Mouse (Mus musculus) MEL (cell line): ENCODE data around the gene Ttc12. TPM values are rescaled to one million over a fixed set of nuclear protein-coding genes. Genes with fewer than 3 reads are reported as not detected.

Experiments
- DNase-seq: peaks from one replicate; pipeline ENCODE4 v3.0.0; 2011; ENCODE audit warnings: low read depth, low spot score
- H3K27ac ChIP-seq: 2 replicates; pipeline ENCODE4 v1.5.1; 2012; ENCODE audit warnings: low read depth, mild to moderate bottlenecking, control low read depth, low read length, moderate library complexity; ENCODE audit not compliant: control insufficient read depth
- H3K27me3 ChIP-seq, 2 experiments: fragments of 150-350 bp in 1 of 2; sonication (generic) in 1 of 2; 2 replicates each; pipeline ENCODE4 v1.6.1; 2012; ENCODE audit warnings: low read length in 2 of 2, mild to moderate bottlenecking in 2 of 2, improper control_type of control experiment in 1 of 2, moderate library complexity in 1 of 2; ENCODE audit not compliant: insufficient read depth in 2 of 2, control insufficient read depth in 1 of 2
- H3K36me3 ChIP-seq, 2 experiments: 2 replicates each; pipeline ENCODE4 v1.6.1; 2012 to 2014; ENCODE audit warnings: low read length in 2 of 2, improper control_type of control experiment in 1 of 2, inconsistent platforms in 1 of 2, mild to moderate bottlenecking in 1 of 2; ENCODE audit not compliant: insufficient read depth in 2 of 2, control insufficient read depth in 1 of 2
- H3K4me1 ChIP-seq, 2 experiments: fragments of 150-350 bp in 1 of 2; sonication (generic) in 1 of 2; 2 replicates each; pipeline ENCODE4 v1.6.1; 2012; ENCODE audit warnings: low read length in 2 of 2, improper control_type of control experiment in 1 of 2, mild to moderate bottlenecking in 1 of 2; ENCODE audit not compliant: insufficient read depth in 2 of 2, control insufficient read depth in 1 of 2
- H3K4me3 ChIP-seq, 2 experiments: fragments of 150-350 bp in 1 of 2; sonication (generic) in 1 of 2; 2 replicates each; pipeline ENCODE4 v1.5.1; 2012; ENCODE audit warnings: low read depth in 2 of 2, low read length in 2 of 2, mild to moderate bottlenecking in 2 of 2, moderate library complexity in 2 of 2, control low read depth in 1 of 2, improper control_type of control experiment in 1 of 2; ENCODE audit not compliant: control insufficient read depth in 1 of 2, insufficient read depth in 1 of 2
- H3K79me2 ChIP-seq: 2 replicates; pipeline ENCODE4 v1.6.1; 2012; ENCODE audit warnings: mild to moderate bottlenecking, low read length, moderate library complexity; ENCODE audit not compliant: control insufficient read depth, poor library complexity, insufficient read depth
- H3K9ac ChIP-seq: 2 replicates; pipeline ENCODE4 v1.6.1; 2012; ENCODE audit warnings: low read depth, mild to moderate bottlenecking, control low read depth, low read length, moderate library complexity; ENCODE audit not compliant: control insufficient read depth, poor library complexity, severe bottlenecking
- H3K9me3 ChIP-seq: fragments of 150-350 bp; sonication (generic); replicated peaks from 2 replicates; pipeline ENCODE4 v1.6.1; 2012; ENCODE audit warnings: mild to moderate bottlenecking, low read length, improper control_type of control experiment, moderate library complexity; ENCODE audit not compliant: insufficient read depth
- BHLHE40 ChIP-seq: IDR thresholded peaks from 2 replicates; pipeline ENCODE4 v1.6.1; 2012; ENCODE audit warnings: low read depth, mild to moderate bottlenecking, inconsistent platforms, low read length, improper control_type of control experiment, borderline replicate concordance
- CHD2 ChIP-seq: IDR thresholded peaks from 2 replicates; pipeline ENCODE4 v1.6.1; 2011; ENCODE audit warnings: low read length, improper control_type of control experiment
- CTCF ChIP-seq, 3 experiments: IDR thresholded peaks in 2 of 3; conservative IDR thresholded peaks in 1 of 3; 2 replicates each; pipeline ENCODE4 v1.5.1; 2011 to 2012; ENCODE audit warnings: low read length in 3 of 3, low read depth in 2 of 3, mild to moderate bottlenecking in 2 of 3, improper control_type of control experiment in 1 of 3, inconsistent platforms in 1 of 3, mixed read lengths in 1 of 3, moderate library complexity in 1 of 3; ENCODE audit not compliant: control insufficient read depth in 1 of 3, insufficient read depth in 1 of 3, poor library complexity in 1 of 3, severe bottlenecking in 1 of 3
- EP300 ChIP-seq, 2 experiments: IDR thresholded peaks; 2 replicates each; pipeline ENCODE4 v1.6.1; 2011; ENCODE audit warnings: improper control_type of control experiment in 2 of 2, low read length in 2 of 2, low read depth in 1 of 2, mild to moderate bottlenecking in 1 of 2
- ETS1 ChIP-seq: IDR thresholded peaks from 2 replicates; pipeline ENCODE4 v1.6.1; 2012; ENCODE audit warnings: low read depth, mild to moderate bottlenecking, inconsistent platforms, low read length, improper control_type of control experiment, moderate library complexity
- GATA1 ChIP-seq: IDR thresholded peaks from 2 replicates; pipeline ENCODE4 v1.6.1; 2011; ENCODE audit warnings: low read depth, low read length, improper control_type of control experiment
- MAX ChIP-seq: IDR thresholded peaks from 2 replicates; pipeline ENCODE4 v1.6.1; 2011; ENCODE audit warnings: low read length, improper control_type of control experiment
- MAZ ChIP-seq: IDR thresholded peaks from 2 replicates; pipeline ENCODE4 v1.6.1; 2012; ENCODE audit warnings: low read depth, mild to moderate bottlenecking, inconsistent platforms, low read length, improper control_type of control experiment
- NRF1 ChIP-seq: IDR thresholded peaks from 2 replicates; pipeline ENCODE4 v1.6.1; 2014; ENCODE audit warnings: low read depth, mild to moderate bottlenecking, inconsistent platforms, low read length, improper control_type of control experiment, moderate library complexity; ENCODE audit not compliant: poor library complexity, insufficient read depth, severe bottlenecking
- POLR2AphosphoS2 ChIP-seq: IDR thresholded peaks from 2 replicates; pipeline ENCODE4 v1.6.1; 2011; ENCODE audit warnings: low read length, improper control_type of control experiment
- POLR2AphosphoS5 ChIP-seq: IDR thresholded peaks from 2 replicates; pipeline ENCODE4 v1.6.1; 2012; ENCODE audit warnings: low read depth, borderline replicate concordance, mild to moderate bottlenecking, inconsistent platforms, low read length, moderate library complexity, mixed read lengths
- RAD21 ChIP-seq: IDR thresholded peaks from 2 replicates; pipeline ENCODE4 v1.6.1; 2011; ENCODE audit warnings: mild to moderate bottlenecking, low read depth, low read length, improper control_type of control experiment
- RCOR1 ChIP-seq: IDR thresholded peaks from 2 replicates; pipeline ENCODE4 v1.6.1; 2012; ENCODE audit warnings: low read depth, mild to moderate bottlenecking, inconsistent platforms, low read length, improper control_type of control experiment
- SIN3A ChIP-seq: IDR thresholded peaks from 2 replicates; pipeline ENCODE4 v1.6.1; 2012; ENCODE audit warnings: low read length, improper control_type of control experiment, inconsistent platforms
- SMC3 ChIP-seq: IDR thresholded peaks from 2 replicates; pipeline ENCODE4 v1.6.1; 2011; ENCODE audit warnings: low read depth, low read length, improper control_type of control experiment
- TBP ChIP-seq: IDR thresholded peaks from 2 replicates; pipeline ENCODE4 v1.8.0; 2011; ENCODE audit warnings: low read depth, low read length, improper control_type of control experiment
- TCF12 ChIP-seq: IDR thresholded peaks from 2 replicates; pipeline ENCODE4 v1.6.1; 2014; ENCODE audit warnings: low read depth, mild to moderate bottlenecking, inconsistent platforms, low read length, improper control_type of control experiment, moderate library complexity
- UBTF ChIP-seq: IDR thresholded peaks from 2 replicates; pipeline ENCODE4 v1.6.1; 2012; ENCODE audit warnings: low read depth, mild to moderate bottlenecking, inconsistent platforms, low read length, improper control_type of control experiment, moderate library complexity, borderline replicate concordance; ENCODE audit not compliant: insufficient read depth
- USF1 ChIP-seq: IDR thresholded peaks from 2 replicates; pipeline ENCODE4 v1.6.1; 2014; ENCODE audit warnings: low read depth, mild to moderate bottlenecking, inconsistent platforms, low read length, improper control_type of control experiment, moderate library complexity
- USF2 ChIP-seq, 2 experiments: IDR thresholded peaks; 2 replicates each; pipeline ENCODE4 v1.6.1; 2011 to 2012; ENCODE audit warnings: improper control_type of control experiment in 2 of 2, low read length in 2 of 2, borderline replicate concordance in 1 of 2, inconsistent platforms in 1 of 2, low read depth in 1 of 2, mild to moderate bottlenecking in 1 of 2; ENCODE audit not compliant: insufficient read depth in 1 of 2
- polyA plus RNA-seq, 2 experiments: library from polyadenylated mRNA; stranded (reverse) in 1 of 2; unstranded in 1 of 2; fragments of >175 nt in 1 of 2; fragments of >200 nt in 1 of 2; gene quantifications; 2 replicates each; pipeline versions ENCODE4 v1.2.1 to v1.2.4; 2012; ENCODE audit warnings: low replicate concordance in 2 of 2, low read depth in 1 of 2; ENCODE audit not compliant: insufficient read length in 2 of 2, insufficient read depth in 1 of 2, missing spikeins in 1 of 2
- total RNA-seq: library from RNA; depleted of rRNA; stranded (reverse); fragments of 300-350 nt; gene quantifications from 2 replicates; pipeline ENCODE4 v1.2.3, GENCODE M21; 2012

Gene Ttc12
- total and polyA plus RNA-seq, 3 experiments, result 0.31 to 0.78 TPM; not detected in 1

DNA sequence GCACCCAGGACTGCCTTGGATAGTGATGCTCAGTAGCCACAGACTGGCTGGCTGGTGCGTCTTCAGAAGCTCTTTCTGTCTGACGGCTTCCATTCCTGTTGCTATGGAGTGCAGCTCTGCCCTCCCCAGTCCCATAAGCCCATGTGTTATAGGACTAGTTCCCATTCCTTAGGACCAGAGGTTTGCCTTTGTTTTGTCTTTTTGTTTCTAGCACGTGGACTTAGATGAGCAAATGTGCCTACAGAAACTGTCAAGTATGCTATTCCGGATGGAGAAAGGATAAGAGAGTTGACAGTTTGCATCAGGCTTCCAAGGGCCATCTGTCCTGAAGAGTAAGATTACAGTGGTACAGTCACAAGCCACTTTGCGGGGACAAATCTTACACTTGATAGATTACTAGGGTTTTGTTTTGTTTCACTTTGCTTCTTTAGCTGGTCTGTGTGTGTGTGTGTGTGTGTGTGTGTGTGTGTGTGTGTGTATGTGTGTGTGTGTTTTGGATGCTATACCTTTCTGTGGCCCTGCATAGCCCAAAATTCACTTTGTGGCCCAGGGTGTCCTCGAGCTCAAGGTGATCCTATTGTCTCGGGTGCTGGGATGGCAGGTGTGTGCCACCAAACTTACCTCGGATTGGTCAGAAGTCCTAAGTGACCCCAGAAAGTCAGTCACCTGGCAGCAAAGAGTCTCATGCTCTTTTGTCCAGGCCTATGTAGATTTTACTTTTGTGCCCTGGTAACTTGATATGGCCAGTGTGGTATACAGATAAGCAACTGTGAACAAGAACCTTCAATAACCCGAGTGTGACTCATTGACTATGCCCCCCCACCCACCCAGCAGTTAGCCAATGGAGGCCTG is 1.0 kb upstream of the Ttc12 start (continued):
- TF ChIP-seq BHLHE40 (no peak), POLR2AphosphoS2 (no peak), MAX (peak; percentile 48), USF1 (no peak)

GRCm38 (mm10) chr9:49485250-49485891 is 654 bp downstream of the Ttc12 start:
- Histone ChIP-seq H3K79me2 (no peaks in the 10 kb centered on the region), H3K27ac (peak overlapping the region; percentile 57), H3K9ac (peak overlapping the region; percentile 56), H3K27me3 (no peaks in the 10 kb centered on the region), H3K9me3 (no peaks in the 10 kb centered on the region), H3K36me3 (peaks cover 0 to 18% of the 10 kb centered on the region in 2 experiments; a peak in 2 of 4 replicates), H3K4me1 (peaks cover 0 to 20% of the 10 kb centered on the region in 2 experiments; a peak in 3 of 4 replicates), H3K4me3 (peak overlapping the region; percentile 67 to 92)
- TF ChIP-seq EP300 (IDR thresholded peaks at IDR 0.05; ENCODE audit: low read depth in 1 of 2, low read length in 2 of 2), result no peak
- TF ChIP-seq RCOR1, result 0 out of 2 replicates have a peak, but pooled peaks have one; percentile 6
- no peak for TF ChIP-seq TCF12
- peak; percentile 26 for TF ChIP-seq RAD21
- TF ChIP-seq USF2 (IDR thresholded peaks at IDR 0.05; ENCODE audit: borderline replicate concordance in 1 of 2, insufficient read depth in 1 of 2, low read depth in 1 of 2, low read length in 2 of 2), result no peak
- peak; percentile 65; the same call in 1 of the 2 replicates for TF ChIP-seq MAZ
- TF ChIP-seq POLR2AphosphoS5, result no peak
- TF ChIP-seq CHD2, result no peak
- peak; percentile 55 to 78 (median 72) for TF ChIP-seq CTCF (IDR thresholded peaks at IDR 0.05 in 2 of 3, conservative IDR thresholded peaks at IDR 0.05 in 1 of 3; ENCODE audit: control insufficient read depth in 1 of 3, insufficient read depth in 1 of 3, low read depth in 2 of 3, low read length in 3 of 3, poor library complexity in 1 of 3, severe bottlenecking in 1 of 3)
- TF ChIP-seq ETS1, result 0 out of 2 replicates have a peak, but pooled peaks have one; percentile 4
- TF ChIP-seq TBP, result 0 out of 2 replicates have a peak, but pooled peaks have one; percentile 31
- no peak for TF ChIP-seq NRF1
- peak; percentile 12; the same call in 1 of the 2 replicates for TF ChIP-seq SIN3A
- TF ChIP-seq UBTF, result no peak
- peak; percentile 33 for TF ChIP-seq SMC3
- 0 out of 2 replicates have a peak, but pooled peaks have one; percentile 29 for TF ChIP-seq GATA1
- peak; percentile 85 for DNase-seq
